14 mouse cellular contexts compared by ENCODE assay signal in genomic region chr10:72403290-72403689, GRCm38 (mm10).
"Had no signal": no experiment of that assay in that cellular context is flagged by ENCODE, and none has a peak within 500 bp of the region (broad histone marks: within the 10 kb centered on the region; RNA-seq: fewer than 3 reads in every experiment).

No protein-coding gene starts in this region.

- DNase-seq: gastrocnemius, adult 2 months; gastrocnemius, postnatal 10 days; gastrocnemius, postnatal 25 days; heart, adult 18-20 months; heart, postnatal 10 days; heart, postnatal 4 days; kidney, adult 18-20 months; kidney, adult 8-10 months; kidney, postnatal 14 days; kidney, postnatal 36 days; layer of hippocampus, adult 9-11 months; layer of hippocampus, postnatal 36 days; liver; liver, embryonic 13.5 days had no signal
